Mouse (Mus musculus) intestine, embryonic 15.5 days (tissue): ENCODE results near the gene Rgs14. TPM values are rescaled to one million over a fixed set of nuclear protein-coding genes. Genes with fewer than 3 reads are reported as not detected.
A peak's percentile ranks its signal among the peaks of the same experiment; 100 is the strongest.

Source experiments
- ATAC-seq: fragments of 200-750 bp; cut with Nextera tagmentation; 2 replicates; pipeline ENCODE4 v1.8.0; 2017; ENCODE audit warnings: moderate TSS enrichment, moderate library complexity
- H3K27ac ChIP-seq: fragments of 300-500 bp; sonication (generic); 2 replicates; pipeline ENCODE4 v1.5.1; 2015; ENCODE audit warnings: mild to moderate bottlenecking, inconsistent platforms
- H3K27me3 ChIP-seq: fragments of 300-500 bp; sonication (generic); replicated peaks from 2 replicates; pipeline ENCODE4 v1.6.1; 2015; ENCODE audit warnings: inconsistent platforms
- H3K36me3 ChIP-seq: fragments of 300-500 bp; sonication (generic); 2 replicates; pipeline ENCODE4 v1.6.1; 2015; ENCODE audit warnings: inconsistent platforms
- H3K4me1 ChIP-seq: fragments of 300-500 bp; sonication (generic); replicated peaks from 2 replicates; pipeline ENCODE4 v1.6.1; 2015; ENCODE audit warnings: inconsistent platforms
- H3K4me2 ChIP-seq: fragments of 300-500 bp; sonication (generic); replicated peaks from 2 replicates; pipeline ENCODE4 v1.6.1; 2015; ENCODE audit warnings: mild to moderate bottlenecking, inconsistent platforms
- H3K4me3 ChIP-seq: fragments of 300-500 bp; sonication (generic); replicated peaks from 2 replicates; pipeline ENCODE4 v1.5.1; 2015; ENCODE audit warnings: inconsistent platforms
- H3K9ac ChIP-seq: fragments of 300-500 bp; sonication (generic); 2 replicates; pipeline ENCODE4 v1.6.1; 2015; ENCODE audit warnings: inconsistent platforms
- H3K9me3 ChIP-seq: fragments of 300-500 bp; sonication (generic); 2 replicates; pipeline ENCODE4 v1.6.1; 2016; ENCODE audit warnings: inconsistent platforms
- WGBS: fragments of 180-500 bp; shearing (Covaris S2); methylation state at CpG from one replicate; pipeline ENCODE4 v1.1.7; 2015; 5-methylcytosine and 5-hydroxymethylcytosine counted together
- polyA plus RNA-seq: library from polyadenylated mRNA; unstranded; fragments of >200 nt; fragmentation: Nextera tagmentation; extraction: Ambion mirVana; gene quantifications from 2 replicates; pipeline ENCODE4 v1.2.1, GENCODE M21; 2015

Rgs14 gene
- polyA plus RNA-seq, 1 experiment from 2014 or later, result 0.85 TPM

- peaks cover 4% of the 10 kb centered on the region for H3K36me3 ChIP-seq
- peak overlapping the region; percentile 93 for H3K27ac ChIP-seq
- ATAC-seq, result peak; percentile 21; the same call in 1 of the 2 replicates
- 53% methylated on average over 14 of the region's 14 CpGs for WGBS
- no peaks in the 10 kb centered on the region for H3K9me3 ChIP-seq
- H3K4me3 ChIP-seq, result peak overlapping the region; percentile 83
- H3K4me2 ChIP-seq, result peak overlapping the region; percentile 89
- H3K27me3 ChIP-seq, result no peaks in the 10 kb centered on the region
- peak overlapping the region; percentile 72 for H3K9ac ChIP-seq
- H3K4me1 ChIP-seq, result peaks cover 32% of the 10 kb centered on the region
Measured at GRCm38 (mm10) chr13:55330567-55331400, 38.7 kb upstream of the Rgs14 start.

- 87% methylated on average over 3 of the region's 3 CpGs for WGBS
- Histone ChIP-seq H3K27ac (no peak overlapping the region), H3K4me2 (no peak overlapping the region), H3K4me1 (peaks cover 26% of the 10 kb centered on the region), H3K9ac (no peak overlapping the region), H3K36me3 (no peaks in the 10 kb centered on the region), H3K27me3 (no peaks in the 10 kb centered on the region), H3K9me3 (no peaks in the 10 kb centered on the region), H3K4me3 (no peak overlapping the region)
- ATAC-seq, result no peak
Measured at GRCm38 (mm10) chr13:55332331-55332730, 37.2 kb upstream of the Rgs14 start.

GRCm38 (mm10) chr13:55335701-55336100 lies 33.8 kb upstream of the Rgs14 start:
- Histone ChIP-seq H3K4me2 (no peak overlapping the region), H3K9me3 (no peaks in the 10 kb centered on the region), H3K27me3 (no peaks in the 10 kb centered on the region), H3K4me3 (no peak overlapping the region), H3K36me3 (no peaks in the 10 kb centered on the region), H3K27ac (no peak overlapping the region), H3K4me1 (peaks cover 7% of the 10 kb centered on the region), H3K9ac (no peak overlapping the region)
- no peak for ATAC-seq
- WGBS, result 87% methylated on average over 4 of the region's 4 CpGs

- Histone ChIP-seq H3K4me2 (no peak overlapping the region), H3K36me3 (no peaks in the 10 kb centered on the region), H3K27me3 (no peaks in the 10 kb centered on the region), H3K9me3 (no peaks in the 10 kb centered on the region), H3K4me1 (peaks cover 4% of the 10 kb centered on the region; the same call in 1 of the 2 replicates), H3K4me3 (no peak overlapping the region), H3K27ac (no peak overlapping the region), H3K9ac (no peak overlapping the region)
- 67% methylated on average over 10 of the region's 10 CpGs for WGBS
- ATAC-seq, result no peak
Measured at GRCm38 (mm10) chr13:55337341-55337975, 32.1 kb upstream of the Rgs14 start.

- WGBS, result 67% methylated on average over 12 of the region's 12 CpGs
- Histone ChIP-seq H3K9ac (no peak overlapping the region), H3K36me3 (no peaks in the 10 kb centered on the region), H3K4me2 (no peak overlapping the region), H3K4me1 (peaks cover 4% of the 10 kb centered on the region; the same call in 1 of the 2 replicates), H3K27ac (no peak overlapping the region), H3K27me3 (no peaks in the 10 kb centered on the region), H3K4me3 (no peak overlapping the region), H3K9me3 (no peaks in the 10 kb centered on the region)
- ATAC-seq, result no peak
Measured at GRCm38 (mm10) chr13:55338131-55339054, 31.1 kb upstream of the Rgs14 start.

GRCm38 (mm10) chr13:55339259-55339658 lies 30.3 kb upstream of the Rgs14 start:
- H3K9me3 ChIP-seq, result no peaks in the 10 kb centered on the region
- H3K36me3 ChIP-seq, result no peaks in the 10 kb centered on the region
- no peak overlapping the region for H3K27ac ChIP-seq
- no peak overlapping the region for H3K4me2 ChIP-seq
- no peak overlapping the region for H3K9ac ChIP-seq
- peak; percentile 86 for ATAC-seq
- peaks cover 4% of the 10 kb centered on the region; the same call in 1 of the 2 replicates for H3K4me1 ChIP-seq
- H3K27me3 ChIP-seq, result no peaks in the 10 kb centered on the region
- 27% methylated on average over 2 of the region's 2 CpGs for WGBS
- no peak overlapping the region for H3K4me3 ChIP-seq

- Histone ChIP-seq H3K27me3 (no peaks in the 10 kb centered on the region), H3K9ac (no peak overlapping the region), H3K27ac (no peak overlapping the region), H3K4me2 (no peak overlapping the region), H3K4me1 (peaks cover 4% of the 10 kb centered on the region; the same call in 1 of the 2 replicates), H3K4me3 (no peak overlapping the region), H3K9me3 (no peaks in the 10 kb centered on the region), H3K36me3 (peaks cover 31% of the 10 kb centered on the region)
- ATAC-seq, result no peak
- 31% methylated on average over 11 of the region's 11 CpGs for WGBS
Measured at GRCm38 (mm10) chr13:55342469-55342868, 27.1 kb upstream of the Rgs14 start.

GRCm38 (mm10) chr13:55344286-55344685 lies 25.2 kb upstream of the Rgs14 start:
- peaks cover 46% of the 10 kb centered on the region for H3K36me3 ChIP-seq
- no peak overlapping the region for H3K4me3 ChIP-seq
- H3K27ac ChIP-seq, result no peak overlapping the region
- H3K4me2 ChIP-seq, result no peak overlapping the region
- no peaks in the 10 kb centered on the region for H3K9me3 ChIP-seq
- WGBS, result 84% methylated on average over 7 of the region's 7 CpGs
- H3K27me3 ChIP-seq, result no peaks in the 10 kb centered on the region
- H3K4me1 ChIP-seq, result no peaks in the 10 kb centered on the region
- no peak for ATAC-seq
- H3K9ac ChIP-seq, result no peak overlapping the region

GRCm38 (mm10) chr13:55346745-55347144 lies 22.8 kb upstream of the Rgs14 start:
- H3K9ac ChIP-seq, result no peak overlapping the region
- H3K9me3 ChIP-seq, result no peaks in the 10 kb centered on the region
- peaks cover 62% of the 10 kb centered on the region for H3K36me3 ChIP-seq
- WGBS, result 78% methylated on average over 11 of the region's 11 CpGs
- ATAC-seq, result no peak
- no peaks in the 10 kb centered on the region for H3K27me3 ChIP-seq
- no peaks in the 10 kb centered on the region for H3K4me1 ChIP-seq
- no peak overlapping the region for H3K4me2 ChIP-seq
- H3K27ac ChIP-seq, result no peak overlapping the region
- no peak overlapping the region for H3K4me3 ChIP-seq

GRCm38 (mm10) chr13:55361145-55361544 lies 8.4 kb upstream of the Rgs14 start:
- Histone ChIP-seq H3K27ac (no peak overlapping the region), H3K9ac (peak overlapping the region; percentile 94), H3K4me3 (peak overlapping the region; percentile 96), H3K36me3 (peaks cover 20% of the 10 kb centered on the region), H3K4me2 (peak overlapping the region; percentile 71), H3K9me3 (no peaks in the 10 kb centered on the region), H3K27me3 (no peaks in the 10 kb centered on the region), H3K4me1 (peaks cover 9% of the 10 kb centered on the region)
- no peak for ATAC-seq

GRCm38 (mm10) chr13:55361974-55362452 lies 7.5 kb upstream of the Rgs14 start:
- Histone ChIP-seq H3K4me3 (peak overlapping the region; percentile 96), H3K27ac (peak overlapping the region; percentile 96), H3K9me3 (no peaks in the 10 kb centered on the region), H3K9ac (peak overlapping the region; percentile 94), H3K4me1 (peaks cover 9% of the 10 kb centered on the region), H3K4me2 (peak overlapping the region; percentile 71), H3K27me3 (no peaks in the 10 kb centered on the region), H3K36me3 (peaks cover 16% of the 10 kb centered on the region; the same call in 1 of the 2 replicates)
- WGBS, result under 1% methylated on average over 32 of the region's 32 CpGs
- ATAC-seq, result peak; percentile 57
